Mouse (Mus musculus) cerebellum, postnatal 25 days (tissue): ENCODE results near the gene Gtf2ird1.
"Not testable (repeated sequence)": the region's sequence is repeated elsewhere in the genome, so short reads cannot be mapped to it uniquely, and the experiment has no call there.

Source experiments
- DNase-seq, 2 experiments: peaks; one replicate each; pipeline ENCODE4 v3.0.0; 2021; ENCODE audit warnings: mixed read lengths in 2 of 2

Gtf2ird1 gene

GRCm38 (mm10) chr5:134456503-134456962 is at the start of gene Gtf2ird1:
TSS of gene Gtf2ird1 (minus strand) at chr5:134456716.
- DNase-seq, result peak; percentile 81 to 86

- no peak for DNase-seq
Measured at GRCm38 (mm10) chr5:134505810-134506292, 49.3 kb upstream of the Gtf2ird1 start.

- DNase-seq, result no peak
Measured at GRCm38 (mm10) chr5:134502591-134502990, 46.1 kb upstream of the Gtf2ird1 start.

- peak in 1 of 2 experiments; percentile 34 for DNase-seq
Measured at GRCm38 (mm10) chr5:134501453-134501852, 44.9 kb upstream of the Gtf2ird1 start.

GRCm38 (mm10) chr5:134500681-134501080 is 44.2 kb upstream of the Gtf2ird1 start:
- no peak for DNase-seq

- DNase-seq, result peak; percentile 65 to 76
Measured at GRCm38 (mm10) chr5:134500062-134500461, 43.5 kb upstream of the Gtf2ird1 start.

GRCm38 (mm10) chr5:134497026-134497425 is 40.5 kb upstream of the Gtf2ird1 start:
- no peak for DNase-seq

- no peak for DNase-seq
Measured at GRCm38 (mm10) chr5:134495796-134496195, 39.3 kb upstream of the Gtf2ird1 start.

GRCm38 (mm10) chr5:134494142-134494541 is 37.6 kb upstream of the Gtf2ird1 start:
- peak; percentile 91 to 95 for DNase-seq

GRCm38 (mm10) chr5:134492956-134493355 is 36.4 kb upstream of the Gtf2ird1 start:
- DNase-seq, result no peak

- peak; percentile 79 to 90 for DNase-seq
Measured at GRCm38 (mm10) chr5:134491712-134492417, 35.3 kb upstream of the Gtf2ird1 start.

GRCm38 (mm10) chr5:134491206-134491605 is 34.7 kb upstream of the Gtf2ird1 start:
- DNase-seq, result no peak

- DNase-seq, result peak in 1 of 2 experiments; percentile 52
Measured at GRCm38 (mm10) chr5:134490465-134490864, 33.9 kb upstream of the Gtf2ird1 start.

- peak in 1 of 2 experiments; percentile 43 for DNase-seq
Measured at GRCm38 (mm10) chr5:134489583-134489982, 33.1 kb upstream of the Gtf2ird1 start.

- no peak for DNase-seq
Measured at GRCm38 (mm10) chr5:134488596-134488995, 32.1 kb upstream of the Gtf2ird1 start.

- no peak for DNase-seq
Measured at GRCm38 (mm10) chr5:134488042-134488441, 31.5 kb upstream of the Gtf2ird1 start.

GRCm38 (mm10) chr5:134485900-134486665 is 29.6 kb upstream of the Gtf2ird1 start:
- peak; percentile 71 to 85 for DNase-seq

GRCm38 (mm10) chr5:134485183-134485730 is 28.7 kb upstream of the Gtf2ird1 start:
- DNase-seq, result no peak

- no peak for DNase-seq
Measured at GRCm38 (mm10) chr5:134483291-134483690, 26.8 kb upstream of the Gtf2ird1 start.

- no peak for DNase-seq
Measured at GRCm38 (mm10) chr5:134482331-134482730, 25.8 kb upstream of the Gtf2ird1 start.

GRCm38 (mm10) chr5:134478886-134479285 is 22.4 kb upstream of the Gtf2ird1 start:
- DNase-seq, result not testable (repeated sequence)

GRCm38 (mm10) chr5:134475686-134476085 is 19.2 kb upstream of the Gtf2ird1 start:
- not testable (repeated sequence) for DNase-seq

GRCm38 (mm10) chr5:134475006-134475605 is 18.6 kb upstream of the Gtf2ird1 start:
- no peak for DNase-seq
